Mouse (Mus musculus): ENCODE data around the gene Pxn.

- TF ChIP-seq CTCF (IDR thresholded peaks at IDR 0.05; ENCODE audit: borderline replicate concordance, extremely low read depth, insufficient read depth, insufficient read length), result peak; percentile 98
- TF ChIP-seq POLR2A (IDR thresholded peaks at IDR 0.05; ENCODE audit: borderline replicate concordance, extremely low read depth, insufficient read depth, insufficient read length, poor library complexity, severe bottlenecking), result no peak
These were observed 32.2 kb downstream of the Pxn start for GRCm38 (mm10) chr5:115538693-115539043.
